Mouse (Mus musculus) regulatory T cell (primary cell): ENCODE data around the gene Polr2e.
"Not testable (repeated sequence)": the region's sequence is repeated elsewhere in the genome, so short reads cannot be mapped to it uniquely, and the experiment has no call there.

Experiments used
- in situ Hi-C: fragments of 300-600 bp; cut with MboI, MseI; formaldehyde crosslinking; loops from one replicate; pipeline ENCODE4 v1.15.1; 2025; ENCODE audit warnings: high pct_unique_total_duplicates

The Polr2e gene

GRCm38 (mm10) chr10:80041409-80042060 is 1.9 kb upstream of the Polr2e start:
- in situ Hi-C loops, result not testable (repeated sequence)

GRCm38 (mm10) chr10:80036832-80037231 is 2.8 kb downstream of the Polr2e start:
- in situ Hi-C loops, result no loop called here

GRCm38 (mm10) chr10:80035686-80036085 is 3.9 kb downstream of the Polr2e start:
- in situ Hi-C loops, result no loop called here

- in situ Hi-C loops, result no loop called here
Measured at GRCm38 (mm10) chr10:80035148-80035547, 4.4 kb downstream of the Polr2e start.

GRCm38 (mm10) chr10:80033511-80034391 is 5.8 kb downstream of the Polr2e start:
- in situ Hi-C loops, result no loop called here

- in situ Hi-C loops, result no loop called here
Measured at GRCm38 (mm10) chr10:80032799-80033480, 6.7 kb downstream of the Polr2e start.

- in situ Hi-C loops, result no loop called here
Measured at GRCm38 (mm10) chr10:80030736-80031135, 8.9 kb downstream of the Polr2e start.

- in situ Hi-C loops, result no loop called here
Measured at GRCm38 (mm10) chr10:80030191-80030590, 9.4 kb downstream of the Polr2e start.

- in situ Hi-C loops, result no loop called here
Measured at GRCm38 (mm10) chr10:80028521-80028846, 11.1 kb downstream of the Polr2e start.

GRCm38 (mm10) chr10:80027681-80028520 is 11.7 kb downstream of the Polr2e start:
- in situ Hi-C loops, result no loop called here

- in situ Hi-C loops, result no loop called here
Measured at GRCm38 (mm10) chr10:80025889-80026288, 13.7 kb downstream of the Polr2e start.

- in situ Hi-C loops, result no loop called here
Measured at GRCm38 (mm10) chr10:80025463-80025862, 14.1 kb downstream of the Polr2e start.

- in situ Hi-C loops, result no loop called here
Measured at GRCm38 (mm10) chr10:80025044-80025347, 14.6 kb downstream of the Polr2e start.

- in situ Hi-C loops, result no loop called here
Measured at GRCm38 (mm10) chr10:80024229-80025043, 15.2 kb downstream of the Polr2e start.

GRCm38 (mm10) chr10:80023758-80024157 is 15.8 kb downstream of the Polr2e start:
- in situ Hi-C loops, result no loop called here

- in situ Hi-C loops, result no loop called here
Measured at GRCm38 (mm10) chr10:80022806-80023205, 16.8 kb downstream of the Polr2e start.

- in situ Hi-C loops, result no loop called here
Measured at GRCm38 (mm10) chr10:80022164-80022563, 17.4 kb downstream of the Polr2e start.

- in situ Hi-C loops, result no loop called here
Measured at GRCm38 (mm10) chr10:80021320-80021641, 18.3 kb downstream of the Polr2e start.

- in situ Hi-C loops, result no loop called here
Measured at GRCm38 (mm10) chr10:80020603-80021319, 18.8 kb downstream of the Polr2e start.

- in situ Hi-C loops, result no loop called here
Measured at GRCm38 (mm10) chr10:80020191-80020590, 19.4 kb downstream of the Polr2e start.
